Mouse (Mus musculus) testis, adult 2 months (tissue): Measurements from ENCODE around the gene Ano1. TPM values are rescaled to one million over a fixed set of nuclear protein-coding genes. Genes with fewer than 3 reads are reported as not detected.
A peak's percentile ranks its signal among the peaks of the same experiment; 100 is the strongest.

Experiments used
- H3K27ac ChIP-seq: fragments of 200-500 bp; 2 replicates; pipeline ENCODE4 v1.5.1; 2012; ENCODE audit warnings: low read depth, low read length; ENCODE audit not compliant: control insufficient read depth, insufficient read depth
- H3K27me3 ChIP-seq: fragments of 200-500 bp; 2 replicates; pipeline ENCODE4 v1.6.1; 2012; ENCODE audit warnings: mild to moderate bottlenecking, low read length, moderate library complexity; ENCODE audit not compliant: control insufficient read depth, insufficient read depth
- H3K36me3 ChIP-seq: fragments of 200-500 bp; 2 replicates; pipeline ENCODE4 v1.6.1; 2012; ENCODE audit warnings: mild to moderate bottlenecking, low read length; ENCODE audit not compliant: control insufficient read depth, insufficient read depth
- H3K4me1 ChIP-seq: fragments of 200-500 bp; 2 replicates; pipeline ENCODE4 v1.6.1; 2012; ENCODE audit warnings: low read length; ENCODE audit not compliant: control insufficient read depth, insufficient read depth
- H3K4me3 ChIP-seq: fragments of 200-500 bp; 2 replicates; pipeline ENCODE4 v1.5.1; 2012; ENCODE audit warnings: low read depth, mild to moderate bottlenecking, low read length, moderate library complexity, mixed read lengths; ENCODE audit not compliant: control insufficient read depth
- CTCF ChIP-seq: fragments of 200-500 bp; IDR thresholded peaks from 2 replicates; pipeline ENCODE4 v1.5.1; 2012; ENCODE audit warnings: low read depth, mild to moderate bottlenecking, inconsistent platforms, low read length, moderate library complexity; ENCODE audit not compliant: control insufficient read depth, insufficient read depth, insufficient replicate concordance
- POLR2A ChIP-seq: fragments of 200-500 bp; IDR thresholded peaks from 2 replicates; pipeline ENCODE4 v1.6.1; 2012; ENCODE audit warnings: low read depth, mild to moderate bottlenecking, inconsistent platforms, low read length, moderate library complexity; ENCODE audit not compliant: control insufficient read depth
- polyA plus RNA-seq: library from polyadenylated mRNA; depleted of rRNA; stranded (reverse); fragments of >200 nt; gene quantifications from 2 replicates; pipeline ENCODE4 v1.2.3, GENCODE M21; 2012; rRNA removed

The Ano1 gene
- polyA plus RNA-seq = 27.3 and 28.2 TPM in 2 replicates

DNA sequence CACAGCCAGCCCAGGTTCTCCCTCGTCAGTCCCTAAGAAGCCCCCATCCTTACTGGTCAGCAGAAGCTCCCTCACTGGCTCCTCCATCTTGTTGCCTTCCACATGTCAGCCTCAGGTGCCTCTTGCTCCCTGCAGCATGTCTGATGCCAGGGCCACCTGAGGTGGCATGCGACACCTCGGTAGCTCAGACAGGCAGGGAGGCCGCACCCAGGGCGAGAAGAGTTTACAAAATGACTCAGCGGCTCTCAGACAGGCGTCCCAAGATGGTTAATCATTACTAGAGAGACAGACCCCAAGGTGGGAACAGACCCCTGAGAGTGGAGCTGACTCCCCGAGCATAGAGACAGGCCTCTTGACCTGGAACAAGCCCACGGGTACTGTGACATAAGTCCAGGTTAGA, at the start of gene Ano1:
TSS of gene Ano1 (minus strand) at position 142 of the 400 bp plus-strand sequence.
- TF ChIP-seq POLR2A (no peak), CTCF (no peak)
- Histone ChIP-seq H3K27ac (no peak within 1 kb of the TSS), H3K4me3 (no peak within 1 kb of the TSS), H3K36me3 (no peaks in the 10 kb centered on the region), H3K4me1 (no peaks in the 10 kb centered on the region; the same call in 1 of the 2 replicates), H3K27me3 (no peaks in the 10 kb centered on the region)

DNA sequence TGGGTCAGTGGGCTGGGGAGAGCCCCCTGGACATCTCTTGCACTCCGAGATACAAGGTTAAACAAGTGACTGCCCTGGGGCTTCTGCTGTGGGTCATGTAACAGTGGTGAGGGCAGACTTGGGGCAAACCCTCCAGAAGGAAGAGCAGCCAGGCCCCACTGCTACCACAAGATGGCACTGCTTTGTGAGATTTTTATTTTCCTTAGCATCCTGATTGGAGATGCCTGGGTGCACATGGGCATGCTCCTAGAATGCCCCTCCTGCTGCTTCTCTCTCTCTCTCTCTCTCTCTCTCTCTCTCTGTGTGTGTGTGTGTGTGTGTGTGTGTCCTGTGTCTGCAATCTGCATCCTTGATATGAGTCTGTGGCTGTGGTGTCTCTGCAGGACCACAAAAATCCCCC, 46.7 kb upstream of the Ano1 start:
- TF ChIP-seq POLR2A = no peak
- TF ChIP-seq CTCF = peak; percentile 46; the same call in 1 of the 2 replicates
- Histone ChIP-seq H3K27ac (no peak overlapping the region), H3K36me3 (no peaks in the 10 kb centered on the region), H3K4me3 (no peak overlapping the region), H3K4me1 (no peaks in the 10 kb centered on the region), H3K27me3 (no peaks in the 10 kb centered on the region)

DNA sequence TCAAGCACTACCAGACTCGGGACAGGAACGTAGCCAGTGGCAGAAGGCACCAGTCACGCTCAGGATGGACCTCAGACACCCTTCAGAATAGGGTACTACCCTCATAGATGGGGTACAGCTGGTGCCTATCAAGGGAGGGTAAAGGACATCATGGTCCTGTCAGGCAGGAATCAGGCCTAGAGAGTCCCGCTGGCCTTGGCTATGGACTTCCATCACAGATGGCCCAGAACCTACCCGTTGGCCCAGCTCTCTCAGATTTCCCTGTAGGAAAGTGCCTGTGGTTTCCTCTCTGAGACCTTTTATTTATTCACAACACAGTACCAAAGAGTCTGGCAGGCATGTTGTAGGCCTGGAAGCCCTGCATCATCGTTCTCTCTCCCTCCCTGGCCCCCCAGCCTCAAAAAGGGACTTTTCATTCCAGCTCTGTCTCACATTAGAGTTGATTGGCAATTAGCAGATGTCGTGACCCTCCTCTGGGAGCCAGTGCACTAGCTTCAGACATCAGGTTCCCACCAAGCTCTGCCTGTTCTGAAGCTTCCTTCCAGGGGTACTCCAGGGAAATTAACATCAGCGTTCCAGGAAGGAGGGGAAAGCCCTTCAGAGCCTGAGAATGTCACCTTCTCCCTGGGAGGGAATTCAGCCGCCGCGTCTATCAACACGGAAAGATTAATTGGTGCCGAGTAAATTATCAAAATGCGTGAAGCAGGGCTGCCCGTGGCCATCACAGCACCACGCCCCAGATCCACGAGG, 45.4 kb upstream of the Ano1 start:
- Histone ChIP-seq H3K4me1 (no peaks in the 10 kb centered on the region), H3K27ac (no peak overlapping the region), H3K4me3 (no peak overlapping the region), H3K36me3 (no peaks in the 10 kb centered on the region), H3K27me3 (no peaks in the 10 kb centered on the region)
- TF ChIP-seq POLR2A (no peak), CTCF (no peak)

DNA sequence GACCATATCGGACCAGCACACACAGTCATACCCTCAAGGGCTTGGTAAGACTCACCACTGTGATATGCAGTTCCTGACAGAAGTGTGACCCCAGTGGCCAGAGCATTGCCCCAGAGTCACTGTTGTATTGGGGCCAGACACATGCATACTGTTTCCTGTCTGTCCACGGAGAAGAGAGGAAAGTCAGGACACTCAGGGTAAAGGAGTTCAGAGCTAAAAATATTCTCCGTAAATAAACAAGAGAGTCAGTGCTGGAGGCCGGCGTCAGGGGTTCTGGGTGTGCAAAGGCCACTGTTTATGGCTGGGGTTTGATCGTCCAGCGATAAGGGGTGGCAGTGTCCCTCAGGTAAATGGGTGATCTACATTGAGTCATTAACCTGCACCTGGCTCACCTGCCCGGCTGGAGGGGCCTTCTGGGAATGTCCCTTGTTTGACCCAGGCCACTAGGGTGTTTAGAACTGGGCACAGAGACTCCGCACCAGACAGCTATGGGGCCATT, 44.3 kb upstream of the Ano1 start:
- no peak overlapping the region for H3K4me3 ChIP-seq
- no peak overlapping the region for H3K27ac ChIP-seq
- H3K4me1 ChIP-seq = no peaks in the 10 kb centered on the region
- no peak for TF ChIP-seq CTCF
- no peak for TF ChIP-seq POLR2A
- no peaks in the 10 kb centered on the region for H3K36me3 ChIP-seq
- no peaks in the 10 kb centered on the region for H3K27me3 ChIP-seq

DNA sequence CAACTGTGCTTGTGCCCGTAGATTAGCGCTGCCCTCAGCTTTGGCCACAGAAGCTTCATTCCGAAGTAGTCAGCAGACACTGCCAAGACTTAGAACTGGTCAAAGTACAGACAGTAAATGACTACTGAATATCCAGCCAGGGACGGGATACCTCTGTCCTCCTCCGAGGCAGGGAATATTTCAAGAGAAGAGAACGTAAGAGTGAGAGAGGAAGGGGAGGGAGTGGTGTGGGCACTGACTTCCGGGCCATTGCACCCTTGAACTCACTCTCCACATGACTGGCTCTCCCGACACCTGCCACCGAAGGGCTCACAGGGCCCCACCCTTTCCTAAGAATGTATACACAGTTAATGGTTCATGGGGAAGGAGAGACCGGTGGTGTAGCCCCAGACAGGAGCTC, 41.5 kb upstream of the Ano1 start:
- H3K27me3 ChIP-seq = no peaks in the 10 kb centered on the region
- TF ChIP-seq CTCF = no peak
- no peak for TF ChIP-seq POLR2A
- no peak overlapping the region for H3K27ac ChIP-seq
- no peak overlapping the region for H3K4me3 ChIP-seq
- H3K36me3 ChIP-seq = no peaks in the 10 kb centered on the region
- H3K4me1 ChIP-seq = no peaks in the 10 kb centered on the region

DNA sequence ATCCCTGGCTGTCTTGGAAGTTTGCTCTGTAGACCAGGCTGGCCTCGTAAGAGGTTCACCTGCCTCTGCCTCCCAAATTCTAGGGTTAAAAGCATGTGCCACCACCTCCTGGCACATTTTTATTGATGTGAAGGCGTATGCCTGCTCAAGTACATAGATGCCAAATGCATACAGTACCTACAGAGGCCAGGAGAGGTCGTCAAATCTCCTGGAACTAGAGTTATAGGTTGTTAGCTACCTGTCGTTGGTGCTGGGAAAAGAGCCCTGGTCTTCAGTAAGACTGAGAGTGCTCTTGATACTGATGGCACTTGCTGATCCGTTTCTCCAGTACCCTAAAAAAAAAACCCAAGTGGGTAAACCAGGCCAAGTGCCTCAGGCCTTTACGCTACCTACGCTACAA, 39.7 kb upstream of the Ano1 start:
- Histone ChIP-seq H3K27ac (no peak overlapping the region), H3K27me3 (no peaks in the 10 kb centered on the region), H3K4me3 (no peak overlapping the region), H3K4me1 (no peaks in the 10 kb centered on the region), H3K36me3 (no peaks in the 10 kb centered on the region)
- TF ChIP-seq CTCF (no peak), POLR2A (no peak)

DNA sequence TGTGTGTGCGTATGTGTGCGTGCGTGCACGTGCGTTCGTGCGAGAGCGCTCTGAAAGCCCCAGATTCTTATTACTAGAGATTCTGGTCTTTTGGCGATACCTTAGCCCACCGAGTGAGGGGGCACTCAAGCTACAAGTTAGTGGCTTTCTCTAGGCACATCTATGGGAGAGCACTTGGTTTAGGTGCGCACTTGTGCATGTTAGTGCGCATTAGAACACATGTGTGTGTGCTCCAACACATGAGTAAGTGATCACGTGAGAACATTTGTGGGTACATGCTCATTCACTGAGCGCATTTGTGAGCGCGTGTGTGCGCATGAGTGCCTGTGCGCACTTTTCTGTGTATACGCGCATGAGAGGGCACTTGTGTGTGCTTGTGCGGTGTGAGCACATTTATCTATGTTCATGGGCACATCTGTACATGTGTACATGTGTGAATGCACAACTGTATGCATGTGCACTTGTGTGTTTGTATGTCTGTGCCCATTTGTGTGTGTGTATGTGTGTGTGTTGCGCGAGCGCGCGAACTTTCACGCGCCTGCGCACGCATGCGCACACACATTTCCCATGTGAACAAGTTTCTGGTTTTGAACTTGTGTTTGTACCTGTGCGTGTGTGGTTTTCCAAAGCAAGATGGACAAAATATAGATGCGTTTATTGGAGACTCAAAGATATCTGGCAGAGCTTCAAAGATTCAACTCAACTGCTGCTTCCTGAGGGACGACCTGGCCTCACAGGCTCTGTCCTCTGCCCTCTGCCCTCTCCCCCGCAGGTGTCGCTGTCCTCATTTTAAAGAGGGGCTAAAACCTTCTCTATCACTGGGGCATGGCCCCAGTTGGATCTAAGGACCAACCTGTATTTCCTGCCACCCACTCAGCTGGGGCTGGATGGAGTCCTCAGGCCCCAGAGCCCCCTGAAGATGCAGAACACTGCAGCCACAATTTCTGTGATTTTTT, 38.1 kb upstream of the Ano1 start:
- H3K27me3 ChIP-seq = no peaks in the 10 kb centered on the region
- H3K4me1 ChIP-seq = no peaks in the 10 kb centered on the region
- no peaks in the 10 kb centered on the region for H3K36me3 ChIP-seq
- TF ChIP-seq POLR2A (no peak), CTCF (no peak)
- H3K27ac ChIP-seq = no peak overlapping the region
- H3K4me3 ChIP-seq = no peak overlapping the region
